Mouse (Mus musculus): Measurements from ENCODE around the gene Tk1. TPM values are rescaled to one million over a fixed set of nuclear protein-coding genes. Genes with fewer than 3 reads are reported as not detected.

The Tk1 gene
- polyA plus RNA-seq, 1 experiment from 2014 or later = 115 TPM

Other genes starting within 250 kb of the Tk1 start
- gene Tnrc6c, start 171.8 kb downstream of the Tk1 start, polyA plus RNA-seq (2015; fragmentation: Nextera tagmentation; extraction: Ambion mirVana) = 17.1 and 17.3 TPM in 2 replicates
- gene Tmc8, start 44.0 kb downstream of the Tk1 start, polyA plus RNA-seq (2015; fragmentation: Nextera tagmentation; extraction: Ambion mirVana) = 0.94 and 1.1 TPM in 2 replicates
- gene Tmc6, start 43.9 kb downstream of the Tk1 start, polyA plus RNA-seq (2015; fragmentation: Nextera tagmentation; extraction: Ambion mirVana) = 23.2 and 25.3 TPM in 2 replicates
- gene 6030468B19Rik, start 28.4 kb downstream of the Tk1 start, polyA plus RNA-seq (2015; fragmentation: Nextera tagmentation; extraction: Ambion mirVana) = 0.25 TPM in 1 of 2 replicates, not detected in the other
- 0.60 and 0.76 TPM in 2 replicates for gene Gm20708, start 16.4 kb downstream of the Tk1 start, polyA plus RNA-seq (2015; fragmentation: Nextera tagmentation; extraction: Ambion mirVana)
- gene Syngr2, start 16.4 kb downstream of the Tk1 start, polyA plus RNA-seq (2015; fragmentation: Nextera tagmentation; extraction: Ambion mirVana) = 76.1 and 79.6 TPM in 2 replicates
- 5.3 and 5.8 TPM in 2 replicates for gene Afmid, start 168 bp downstream of the Tk1 start, polyA plus RNA-seq (2015; fragmentation: Nextera tagmentation; extraction: Ambion mirVana)
- 225 and 239 TPM in 2 replicates for gene Birc5, start 23.2 kb upstream of the Tk1 start, polyA plus RNA-seq (2015; fragmentation: Nextera tagmentation; extraction: Ambion mirVana)
- not detected in 2 replicates for gene Tmem235, start 34.7 kb upstream of the Tk1 start, polyA plus RNA-seq (2015; fragmentation: Nextera tagmentation; extraction: Ambion mirVana)
- 4.7 and 4.9 TPM in 2 replicates for gene Tha1, start 47.4 kb upstream of the Tk1 start, polyA plus RNA-seq (2015; fragmentation: Nextera tagmentation; extraction: Ambion mirVana)
- 20.8 and 21.2 TPM in 2 replicates for gene Socs3, start 144.0 kb upstream of the Tk1 start, polyA plus RNA-seq (2015; fragmentation: Nextera tagmentation; extraction: Ambion mirVana)
- gene Pgs1, start 160.2 kb upstream of the Tk1 start, polyA plus RNA-seq (2015; fragmentation: Nextera tagmentation; extraction: Ambion mirVana) = 39.9 and 41.2 TPM in 2 replicates

Data from embryonic facial prominence, embryonic 15.5 days (tissue).